Mouse (Mus musculus): ENCODE data around the gene Polr1d. TPM values are rescaled to one million over a fixed set of nuclear protein-coding genes. Genes with fewer than 3 reads are reported as not detected.

Gene Polr1d
- 136 and 151 TPM in 2 replicates for polyA plus RNA-seq (2015; fragmentation: Nextera tagmentation; extraction: Ambion mirVana)

GRCm38 (mm10) chr5:147076799-147077165, at the start of gene Polr1d:
TSS of gene Polr1d (plus strand) at chr5:147077050.
- ATAC-seq = peak; percentile 85
- Histone ChIP-seq H3K36me3 (ENCODE audit: control insufficient read depth, insufficient read depth, low read length) (no peaks in the 10 kb centered on the region; the same call in 1 of the 2 replicates), H3K27ac (ENCODE audit: low read length) (peak within 1 kb of the TSS; percentile 98), H3K4me2 (ENCODE audit: low read depth, low read length) (peak within 1 kb of the TSS; percentile 83), H3K9ac (ENCODE audit: low read depth, low read length) (peak within 1 kb of the TSS; percentile 93), H3K4me1 (ENCODE audit: control insufficient read depth, insufficient read depth, low read length) (peaks cover 37% of the 10 kb centered on the region), H3K9me3 (ENCODE audit: control insufficient read depth, low read length) (no peaks in the 10 kb centered on the region), H3K27me3 (replicated peaks; ENCODE audit: control insufficient read depth, insufficient read depth, low read length) (no peaks in the 10 kb centered on the region), H3K4me3 (ENCODE audit: low read length) (peak within 1 kb of the TSS; percentile 84)
- WGBS = 0% methylated on average over 17 of the region's 17 CpGs

- no peak overlapping the region for H3K9ac ChIP-seq (ENCODE audit: low read depth, low read length)
Observed at GRCm38 (mm10) chr5:147031281-147031680, 45.6 kb upstream of the Polr1d start.

GRCm38 (mm10) chr5:147033155-147033554, 43.7 kb upstream of the Polr1d start:
- 84% methylated on average over 13 of the region's 13 CpGs for WGBS
- no peak overlapping the region for H3K9ac ChIP-seq (ENCODE audit: low read depth, low read length)
- ATAC-seq = no peak; the same call in 1 of the 2 replicates

More at GRCm38 (mm10) chr5:147031281-147031680, 45.6 kb upstream of the Polr1d start:
- H3K36me3 ChIP-seq (ENCODE audit: control insufficient read depth, insufficient read depth, low read length) = peaks cover 9% of the 10 kb centered on the region
- no peaks in the 10 kb centered on the region for H3K4me1 ChIP-seq (ENCODE audit: control insufficient read depth, insufficient read depth, low read length)
- no peak overlapping the region for H3K4me3 ChIP-seq (ENCODE audit: low read length)
- no peak overlapping the region for H3K27ac ChIP-seq (ENCODE audit: low read length)
- WGBS = 76% methylated on average over 14 of the region's 14 CpGs
- no peak overlapping the region for H3K4me2 ChIP-seq (ENCODE audit: low read depth, low read length)
- no peaks in the 10 kb centered on the region for H3K9me3 ChIP-seq (ENCODE audit: control insufficient read depth, low read length)
- H3K27me3 ChIP-seq (replicated peaks; ENCODE audit: control insufficient read depth, insufficient read depth, low read length) = no peaks in the 10 kb centered on the region
- no peak for ATAC-seq

GRCm38 (mm10) chr5:147034283-147034682, 42.6 kb upstream of the Polr1d start:
- Histone ChIP-seq H3K4me1 (ENCODE audit: control insufficient read depth, insufficient read depth, low read length) (peaks cover 10% of the 10 kb centered on the region; the same call in 1 of the 2 replicates), H3K4me2 (ENCODE audit: low read depth, low read length) (no peak overlapping the region), H3K4me3 (ENCODE audit: low read length) (no peak overlapping the region), H3K9me3 (ENCODE audit: control insufficient read depth, low read length) (no peaks in the 10 kb centered on the region), H3K27ac (ENCODE audit: low read length) (no peak overlapping the region), H3K36me3 (ENCODE audit: control insufficient read depth, insufficient read depth, low read length) (peaks cover 6% of the 10 kb centered on the region; the same call in 1 of the 2 replicates), H3K9ac (ENCODE audit: low read depth, low read length) (no peak overlapping the region), H3K27me3 (replicated peaks; ENCODE audit: control insufficient read depth, insufficient read depth, low read length) (no peaks in the 10 kb centered on the region)
- no peak for ATAC-seq
- 71% methylated on average over 12 of the region's 12 CpGs for WGBS

More at GRCm38 (mm10) chr5:147033155-147033554, 43.7 kb upstream of the Polr1d start:
- H3K36me3 ChIP-seq (ENCODE audit: control insufficient read depth, insufficient read depth, low read length) = peaks cover 9% of the 10 kb centered on the region; the same call in 1 of the 2 replicates
- no peaks in the 10 kb centered on the region for H3K27me3 ChIP-seq (replicated peaks; ENCODE audit: control insufficient read depth, insufficient read depth, low read length)
- peaks cover 4% of the 10 kb centered on the region; the same call in 1 of the 2 replicates for H3K4me1 ChIP-seq (ENCODE audit: control insufficient read depth, insufficient read depth, low read length)
- H3K4me2 ChIP-seq (ENCODE audit: low read depth, low read length) = no peak overlapping the region
- H3K4me3 ChIP-seq (ENCODE audit: low read length) = no peak overlapping the region
- no peak overlapping the region for H3K27ac ChIP-seq (ENCODE audit: low read length)
- no peaks in the 10 kb centered on the region for H3K9me3 ChIP-seq (ENCODE audit: control insufficient read depth, low read length)

GRCm38 (mm10) chr5:147035301-147035700, 41.5 kb upstream of the Polr1d start:
- Histone ChIP-seq H3K27me3 (replicated peaks; ENCODE audit: control insufficient read depth, insufficient read depth, low read length) (no peaks in the 10 kb centered on the region), H3K9ac (ENCODE audit: low read depth, low read length) (no peak overlapping the region), H3K4me3 (ENCODE audit: low read length) (no peak overlapping the region), H3K4me1 (ENCODE audit: control insufficient read depth, insufficient read depth, low read length) (peaks cover 10% of the 10 kb centered on the region; the same call in 1 of the 2 replicates), H3K9me3 (ENCODE audit: control insufficient read depth, low read length) (no peaks in the 10 kb centered on the region), H3K27ac (ENCODE audit: low read length) (no peak overlapping the region), H3K4me2 (ENCODE audit: low read depth, low read length) (no peak overlapping the region), H3K36me3 (ENCODE audit: control insufficient read depth, insufficient read depth, low read length) (peaks cover 9% of the 10 kb centered on the region; the same call in 1 of the 2 replicates)
- ATAC-seq = no peak
- 68% methylated on average over 6 of the region's 6 CpGs for WGBS

GRCm38 (mm10) chr5:147036028-147036427, 40.8 kb upstream of the Polr1d start:
- Histone ChIP-seq H3K9me3 (ENCODE audit: control insufficient read depth, low read length) (no peaks in the 10 kb centered on the region), H3K4me2 (ENCODE audit: low read depth, low read length) (no peak overlapping the region), H3K9ac (ENCODE audit: low read depth, low read length) (no peak overlapping the region), H3K27ac (ENCODE audit: low read length) (peak overlapping the region; percentile 54; the same call in 1 of the 2 replicates), H3K27me3 (replicated peaks; ENCODE audit: control insufficient read depth, insufficient read depth, low read length) (no peaks in the 10 kb centered on the region), H3K4me3 (ENCODE audit: low read length) (no peak overlapping the region), H3K4me1 (ENCODE audit: control insufficient read depth, insufficient read depth, low read length) (peaks cover 10% of the 10 kb centered on the region; the same call in 1 of the 2 replicates), H3K36me3 (ENCODE audit: control insufficient read depth, insufficient read depth, low read length) (peaks cover 9% of the 10 kb centered on the region; the same call in 1 of the 2 replicates)
- peak; percentile 19; the same call in 1 of the 2 replicates for ATAC-seq
- 76% methylated on average over 10 of the region's 10 CpGs for WGBS

- Histone ChIP-seq H3K27ac (ENCODE audit: low read length) (no peak overlapping the region), H3K4me1 (ENCODE audit: control insufficient read depth, insufficient read depth, low read length) (peaks cover 10% of the 10 kb centered on the region; the same call in 1 of the 2 replicates), H3K27me3 (replicated peaks; ENCODE audit: control insufficient read depth, insufficient read depth, low read length) (no peaks in the 10 kb centered on the region), H3K4me2 (ENCODE audit: low read depth, low read length) (no peak overlapping the region), H3K9ac (ENCODE audit: low read depth, low read length) (no peak overlapping the region), H3K9me3 (ENCODE audit: control insufficient read depth, low read length) (no peaks in the 10 kb centered on the region), H3K36me3 (ENCODE audit: control insufficient read depth, insufficient read depth, low read length) (peaks cover 9% of the 10 kb centered on the region; the same call in 1 of the 2 replicates), H3K4me3 (ENCODE audit: low read length) (no peak overlapping the region)
- 77% methylated on average over 5 of the region's 5 CpGs for WGBS
- no peak for ATAC-seq
Observed at GRCm38 (mm10) chr5:147036661-147037060, 40.2 kb upstream of the Polr1d start.

- H3K4me2 ChIP-seq (ENCODE audit: low read depth, low read length) = no peak overlapping the region
- H3K27me3 ChIP-seq (replicated peaks; ENCODE audit: control insufficient read depth, insufficient read depth, low read length) = no peaks in the 10 kb centered on the region
- H3K4me1 ChIP-seq (ENCODE audit: control insufficient read depth, insufficient read depth, low read length) = peaks cover 10% of the 10 kb centered on the region; the same call in 1 of the 2 replicates
- H3K9me3 ChIP-seq (ENCODE audit: control insufficient read depth, low read length) = no peaks in the 10 kb centered on the region
- H3K9ac ChIP-seq (ENCODE audit: low read depth, low read length) = no peak overlapping the region
- no peak overlapping the region for H3K4me3 ChIP-seq (ENCODE audit: low read length)
- 35% methylated on average over 3 of the region's 3 CpGs for WGBS
- peak; percentile 27; the same call in 1 of the 2 replicates for ATAC-seq
- H3K36me3 ChIP-seq (ENCODE audit: control insufficient read depth, insufficient read depth, low read length) = 0 out of 2 replicates have a peak, but pooled peaks cover 5% of the 10 kb centered on the region
- H3K27ac ChIP-seq (ENCODE audit: low read length) = no peak overlapping the region
Observed at GRCm38 (mm10) chr5:147037601-147038000, 39.2 kb upstream of the Polr1d start.

GRCm38 (mm10) chr5:147039394-147039793, 37.5 kb upstream of the Polr1d start:
- 76% methylated on average over 5 of the region's 5 CpGs for WGBS
- Histone ChIP-seq H3K9ac (ENCODE audit: low read depth, low read length) (no peak overlapping the region), H3K4me3 (ENCODE audit: low read length) (no peak overlapping the region), H3K36me3 (ENCODE audit: control insufficient read depth, insufficient read depth, low read length) (0 out of 2 replicates have a peak, but pooled peaks cover 3% of the 10 kb centered on the region), H3K4me1 (ENCODE audit: control insufficient read depth, insufficient read depth, low read length) (peaks cover 10% of the 10 kb centered on the region; the same call in 1 of the 2 replicates), H3K4me2 (ENCODE audit: low read depth, low read length) (no peak overlapping the region), H3K9me3 (ENCODE audit: control insufficient read depth, low read length) (no peaks in the 10 kb centered on the region), H3K27me3 (replicated peaks; ENCODE audit: control insufficient read depth, insufficient read depth, low read length) (no peaks in the 10 kb centered on the region), H3K27ac (ENCODE audit: low read length) (no peak overlapping the region)
- no peak for ATAC-seq
